Mouse (Mus musculus): ENCODE measurements around the gene Hnrnpa1. TPM values are rescaled to one million over a fixed set of nuclear protein-coding genes. Genes with fewer than 3 reads are reported as not detected.

The Hnrnpa1 gene
- polyA plus RNA-seq, 1 experiment: 185 TPM

GRCm38 (mm10) chr15:103214971-103215907 is 25.0 kb upstream of the Hnrnpa1 start:
- Histone ChIP-seq H3K4me1 (ENCODE audit: control insufficient read depth, insufficient read depth, low read length) (peaks cover 6% of the 10 kb centered on the region; the same call in 1 of the 2 replicates), H3K27ac (ENCODE audit: insufficient read depth, low read depth, low read length) (peak overlapping the region; percentile 26), H3K4me3 (ENCODE audit: insufficient read depth, low read depth, low read length) (peak overlapping the region; percentile 46)
- WGBS: 1% methylated on average over 15 of the region's 15 CpGs
- TF ChIP-seq POLR2A (IDR thresholded peaks at IDR 0.05; ENCODE audit: insufficient read depth, low read depth, low read length) (0 out of 2 replicates have a peak, but pooled peaks have one; percentile 31), CTCF (IDR thresholded peaks at IDR 0.05; ENCODE audit: insufficient read depth, low read depth, low read length) (no peak)

- Histone ChIP-seq H3K4me3 (ENCODE audit: insufficient read depth, low read depth, low read length) (no peak overlapping the region), H3K27ac (ENCODE audit: insufficient read depth, low read depth, low read length) (no peak overlapping the region), H3K4me1 (ENCODE audit: control insufficient read depth, insufficient read depth, low read length) (peaks cover 6% of the 10 kb centered on the region; the same call in 1 of the 2 replicates)
- TF ChIP-seq CTCF (IDR thresholded peaks at IDR 0.05; ENCODE audit: insufficient read depth, low read depth, low read length): no peak
- TF ChIP-seq POLR2A (IDR thresholded peaks at IDR 0.05; ENCODE audit: insufficient read depth, low read depth, low read length): no peak
- 44% methylated on average over 2 of the region's 2 CpGs for WGBS
Observed at GRCm38 (mm10) chr15:103216052-103216451, 24.2 kb upstream of the Hnrnpa1 start.

DNA sequence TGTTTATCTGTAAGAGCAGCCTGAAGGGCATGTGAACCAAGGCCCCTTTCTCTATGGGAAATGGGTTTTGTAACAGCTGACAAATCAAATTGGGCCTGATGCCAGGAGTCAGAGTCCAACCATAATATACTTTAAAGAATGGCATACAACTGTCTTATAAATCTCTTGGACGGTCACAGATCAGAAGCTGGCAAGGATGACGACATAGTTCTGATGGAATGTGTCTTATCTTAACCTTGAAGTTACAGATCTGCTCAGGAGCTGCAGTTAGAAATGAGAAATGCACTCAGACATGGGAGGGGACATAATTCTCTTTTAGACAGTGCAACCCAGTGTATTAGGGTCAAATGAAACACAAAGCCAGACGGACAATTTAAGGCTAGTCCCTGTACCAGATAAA is 19.4 kb upstream of the Hnrnpa1 start:
- H3K4me1 ChIP-seq (ENCODE audit: control insufficient read depth, insufficient read depth, low read length): peaks cover 2% of the 10 kb centered on the region; the same call in 1 of the 2 replicates
- 44% methylated on average over 3 of the region's 3 CpGs for WGBS
- no peak overlapping the region for H3K27ac ChIP-seq (ENCODE audit: insufficient read depth, low read depth, low read length)
- TF ChIP-seq POLR2A (IDR thresholded peaks at IDR 0.05; ENCODE audit: insufficient read depth, low read depth, low read length) (no peak), CTCF (IDR thresholded peaks at IDR 0.05; ENCODE audit: insufficient read depth, low read depth, low read length) (no peak)
- H3K4me3 ChIP-seq (ENCODE audit: insufficient read depth, low read depth, low read length): no peak overlapping the region

DNA sequence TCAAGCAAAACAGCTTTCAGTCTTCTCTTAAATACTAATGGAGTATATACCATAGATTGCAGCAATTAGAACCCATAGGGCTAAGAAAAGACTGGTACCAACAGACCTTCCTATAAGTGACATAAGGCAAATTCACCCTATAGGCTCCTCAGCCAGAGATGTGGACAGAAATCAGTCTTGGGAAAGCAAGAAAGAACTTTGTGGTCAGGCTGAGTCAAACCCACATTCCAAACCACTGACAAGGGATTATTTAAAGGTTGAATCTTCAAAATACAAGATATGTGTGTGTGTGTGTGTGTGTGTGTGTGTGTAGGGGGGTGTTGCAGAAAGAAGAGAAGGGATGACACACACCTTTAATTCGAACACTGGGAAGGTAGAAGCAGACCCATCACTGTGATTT is 18.8 kb upstream of the Hnrnpa1 start:
- Histone ChIP-seq H3K4me1 (ENCODE audit: control insufficient read depth, insufficient read depth, low read length) (no peaks in the 10 kb centered on the region), H3K27ac (ENCODE audit: insufficient read depth, low read depth, low read length) (no peak overlapping the region), H3K4me3 (ENCODE audit: insufficient read depth, low read depth, low read length) (no peak overlapping the region)
- TF ChIP-seq POLR2A (IDR thresholded peaks at IDR 0.05; ENCODE audit: insufficient read depth, low read depth, low read length) (no peak), CTCF (IDR thresholded peaks at IDR 0.05; ENCODE audit: insufficient read depth, low read depth, low read length) (no peak)
- WGBS: 81% methylated on average over 1 of the region's 1 CpGs

DNA sequence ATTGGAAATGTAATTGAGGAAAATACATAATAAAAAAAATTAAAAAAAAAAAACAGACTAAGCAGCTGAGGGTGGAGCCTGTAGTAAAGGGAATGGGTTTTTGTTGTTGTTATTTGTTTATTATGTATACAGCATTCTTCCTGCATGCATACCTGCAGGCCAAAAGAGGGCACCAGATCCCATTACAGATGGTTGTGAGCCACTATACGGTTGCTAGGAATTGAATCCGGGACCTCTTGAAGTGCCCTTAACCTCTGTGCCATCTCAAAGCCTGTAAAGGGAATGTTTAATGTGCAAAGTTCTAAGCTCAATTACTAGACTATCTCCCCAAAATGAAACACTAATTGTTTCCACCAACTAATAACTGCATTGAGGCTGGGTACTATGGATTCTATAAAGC is 16.1 kb upstream of the Hnrnpa1 start:
- H3K27ac ChIP-seq (ENCODE audit: insufficient read depth, low read depth, low read length): no peak overlapping the region
- H3K4me1 ChIP-seq (ENCODE audit: control insufficient read depth, insufficient read depth, low read length): no peaks in the 10 kb centered on the region
- TF ChIP-seq CTCF (IDR thresholded peaks at IDR 0.05; ENCODE audit: insufficient read depth, low read depth, low read length) (no peak), POLR2A (IDR thresholded peaks at IDR 0.05; ENCODE audit: insufficient read depth, low read depth, low read length) (no peak)
- 89% methylated on average over 2 of the region's 2 CpGs for WGBS
- no peak overlapping the region for H3K4me3 ChIP-seq (ENCODE audit: insufficient read depth, low read depth, low read length)

DNA sequence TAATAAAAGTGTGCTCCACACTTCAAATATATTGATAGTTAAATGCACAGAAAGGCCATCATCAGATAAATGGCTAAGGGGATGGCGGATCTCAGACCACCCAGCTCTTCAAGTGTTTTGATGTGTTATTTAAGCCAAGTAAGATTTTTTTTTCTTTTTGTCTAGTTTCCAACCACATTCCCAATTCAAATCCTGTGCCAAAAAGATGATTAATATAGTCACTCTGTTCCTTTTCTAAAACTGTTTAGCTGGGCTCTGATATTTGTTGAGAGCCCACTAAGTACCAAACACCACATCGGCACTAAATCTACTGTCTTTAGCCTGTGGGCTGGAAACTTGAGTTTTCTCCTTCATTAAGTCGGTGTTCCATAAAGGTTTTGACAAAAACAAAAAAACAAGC is 13.2 kb upstream of the Hnrnpa1 start:
- no peaks in the 10 kb centered on the region for H3K4me1 ChIP-seq (ENCODE audit: control insufficient read depth, insufficient read depth, low read length)
- no peak overlapping the region for H3K4me3 ChIP-seq (ENCODE audit: insufficient read depth, low read depth, low read length)
- TF ChIP-seq POLR2A (IDR thresholded peaks at IDR 0.05; ENCODE audit: insufficient read depth, low read depth, low read length) (no peak), CTCF (IDR thresholded peaks at IDR 0.05; ENCODE audit: insufficient read depth, low read depth, low read length) (no peak)
- 48% methylated on average over 3 of the region's 3 CpGs for WGBS
- H3K27ac ChIP-seq (ENCODE audit: insufficient read depth, low read depth, low read length): no peak overlapping the region

- 87% methylated on average over 2 of the region's 2 CpGs for WGBS
- Histone ChIP-seq H3K27ac (ENCODE audit: insufficient read depth, low read depth, low read length) (no peak overlapping the region), H3K4me3 (ENCODE audit: insufficient read depth, low read depth, low read length) (no peak overlapping the region), H3K4me1 (ENCODE audit: control insufficient read depth, insufficient read depth, low read length) (no peaks in the 10 kb centered on the region)
- TF ChIP-seq CTCF (IDR thresholded peaks at IDR 0.05; ENCODE audit: insufficient read depth, low read depth, low read length) (no peak), POLR2A (IDR thresholded peaks at IDR 0.05; ENCODE audit: insufficient read depth, low read depth, low read length) (no peak)
Observed at GRCm38 (mm10) chr15:103227572-103227971, 12.7 kb upstream of the Hnrnpa1 start.

DNA sequence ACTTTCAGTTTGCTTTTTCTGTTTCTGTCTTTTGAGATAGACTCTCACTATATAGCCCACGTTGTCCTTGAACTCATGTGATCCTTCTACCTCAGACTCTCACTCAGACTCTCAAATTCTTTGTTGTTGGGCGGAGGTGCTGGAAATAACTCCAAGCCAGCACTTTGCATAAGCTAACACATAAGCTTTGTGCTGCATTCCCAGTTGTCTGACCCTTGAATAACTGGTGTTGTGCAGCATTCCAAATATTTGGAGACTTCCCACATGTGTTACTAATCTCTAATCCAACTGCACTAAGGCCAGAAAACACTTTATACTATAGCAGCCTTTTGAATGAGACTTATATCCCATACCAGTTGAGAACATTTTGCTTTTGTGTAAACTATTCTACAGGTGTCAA is 11.3 kb upstream of the Hnrnpa1 start:
- TF ChIP-seq CTCF (IDR thresholded peaks at IDR 0.05; ENCODE audit: insufficient read depth, low read depth, low read length) (no peak), POLR2A (IDR thresholded peaks at IDR 0.05; ENCODE audit: insufficient read depth, low read depth, low read length) (no peak)
- Histone ChIP-seq H3K27ac (ENCODE audit: insufficient read depth, low read depth, low read length) (no peak overlapping the region), H3K4me3 (ENCODE audit: insufficient read depth, low read depth, low read length) (no peak overlapping the region), H3K4me1 (ENCODE audit: control insufficient read depth, insufficient read depth, low read length) (no peaks in the 10 kb centered on the region)
- 80% methylated on average over 2 of the region's 2 CpGs for WGBS

DNA sequence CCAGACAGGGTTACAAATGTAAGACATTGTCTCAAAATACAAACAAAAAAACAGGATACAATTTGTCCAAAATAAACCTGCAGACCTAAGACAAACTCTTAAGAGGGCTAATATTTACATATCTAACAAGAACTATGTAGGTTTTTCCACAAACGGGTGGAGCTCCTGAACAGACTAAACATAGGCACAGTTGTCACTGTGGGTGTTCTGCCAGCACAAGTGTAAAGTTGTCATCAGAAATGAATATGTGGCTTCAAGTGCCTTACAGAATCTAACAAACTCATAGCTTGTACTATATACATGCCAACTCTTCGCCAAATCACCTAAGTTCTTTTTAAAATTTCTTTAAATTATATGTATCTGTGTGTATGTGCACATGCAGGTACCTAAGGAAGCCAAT is 7.1 kb upstream of the Hnrnpa1 start:
- TF ChIP-seq POLR2A (IDR thresholded peaks at IDR 0.05; ENCODE audit: insufficient read depth, low read depth, low read length) (no peak), CTCF (IDR thresholded peaks at IDR 0.05; ENCODE audit: insufficient read depth, low read depth, low read length) (no peak)
- Histone ChIP-seq H3K4me1 (ENCODE audit: control insufficient read depth, insufficient read depth, low read length) (no peaks in the 10 kb centered on the region), H3K4me3 (ENCODE audit: insufficient read depth, low read depth, low read length) (no peak overlapping the region), H3K27ac (ENCODE audit: insufficient read depth, low read depth, low read length) (no peak overlapping the region)
- WGBS: 55% methylated on average over 2 of the region's 2 CpGs

Measured in olfactory bulb, adult 2 months (tissue).